Mouse (Mus musculus): ENCODE measurements around the gene Tifa.
"Not testable (repeated sequence)": the region's sequence is repeated elsewhere in the genome, so short reads cannot be mapped to it uniquely, and the experiment has no call there.

Tifa gene

DNA sequence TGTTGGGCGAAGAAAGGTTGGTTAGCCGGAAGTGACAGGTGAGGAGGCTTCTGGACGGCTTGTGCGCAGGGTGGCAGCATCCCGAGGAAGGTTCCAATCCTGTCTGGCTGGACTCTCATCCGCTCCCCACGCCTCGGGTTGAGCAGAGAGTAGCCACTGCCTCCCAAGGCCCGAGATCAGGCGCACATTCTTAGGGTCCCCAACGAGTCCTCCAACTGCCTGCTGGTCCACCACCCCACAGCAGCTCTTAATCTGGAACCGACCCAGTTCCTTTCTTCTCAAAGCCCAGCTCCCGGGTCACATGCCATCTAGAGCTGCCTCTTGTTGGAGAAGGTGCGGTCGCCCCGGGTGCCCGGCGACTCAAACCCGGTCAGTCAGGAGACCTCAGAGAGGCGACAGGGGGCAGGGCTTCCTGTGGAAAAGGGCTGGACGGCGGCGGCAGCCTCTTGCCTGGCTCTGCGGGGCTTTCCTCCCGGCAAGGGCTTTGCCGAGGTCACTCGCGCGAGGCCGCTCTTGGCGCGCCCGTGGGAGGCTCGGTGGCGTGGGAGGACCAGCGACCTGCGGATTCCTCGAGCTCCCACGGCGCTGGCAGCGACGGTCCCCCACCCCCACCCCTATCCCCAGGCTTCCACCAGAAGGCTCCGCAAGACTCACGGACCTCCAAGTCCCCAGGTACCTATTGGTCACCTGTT, at the start of gene Tifa:
Gene Tifa, plus strand, starts transcription at position 306 of the 692 bp plus-strand sequence.
- DNase-seq (ENCODE audit: low read depth) = peak; percentile 49

DNA sequence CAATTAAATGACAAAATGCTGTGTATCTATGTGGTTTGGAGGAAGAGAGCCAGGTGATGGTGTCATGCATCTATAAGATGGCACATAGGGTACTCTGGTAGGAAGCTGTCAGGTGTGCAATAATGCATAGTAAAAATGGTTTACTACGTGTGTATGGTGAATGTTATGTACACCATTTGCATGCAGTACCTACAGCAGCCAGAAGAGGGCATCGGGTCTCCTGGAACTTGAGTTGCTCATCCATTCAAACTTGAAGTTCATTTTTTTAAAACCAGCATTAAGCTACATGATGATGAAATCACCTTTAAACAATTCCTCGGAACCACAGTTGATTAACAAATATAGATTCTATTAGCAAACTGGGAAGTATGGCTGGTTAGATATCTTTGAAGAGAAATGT, 48.1 kb upstream of the Tifa start:
- DNase-seq (ENCODE audit: low read depth) = peak; percentile 28

DNA sequence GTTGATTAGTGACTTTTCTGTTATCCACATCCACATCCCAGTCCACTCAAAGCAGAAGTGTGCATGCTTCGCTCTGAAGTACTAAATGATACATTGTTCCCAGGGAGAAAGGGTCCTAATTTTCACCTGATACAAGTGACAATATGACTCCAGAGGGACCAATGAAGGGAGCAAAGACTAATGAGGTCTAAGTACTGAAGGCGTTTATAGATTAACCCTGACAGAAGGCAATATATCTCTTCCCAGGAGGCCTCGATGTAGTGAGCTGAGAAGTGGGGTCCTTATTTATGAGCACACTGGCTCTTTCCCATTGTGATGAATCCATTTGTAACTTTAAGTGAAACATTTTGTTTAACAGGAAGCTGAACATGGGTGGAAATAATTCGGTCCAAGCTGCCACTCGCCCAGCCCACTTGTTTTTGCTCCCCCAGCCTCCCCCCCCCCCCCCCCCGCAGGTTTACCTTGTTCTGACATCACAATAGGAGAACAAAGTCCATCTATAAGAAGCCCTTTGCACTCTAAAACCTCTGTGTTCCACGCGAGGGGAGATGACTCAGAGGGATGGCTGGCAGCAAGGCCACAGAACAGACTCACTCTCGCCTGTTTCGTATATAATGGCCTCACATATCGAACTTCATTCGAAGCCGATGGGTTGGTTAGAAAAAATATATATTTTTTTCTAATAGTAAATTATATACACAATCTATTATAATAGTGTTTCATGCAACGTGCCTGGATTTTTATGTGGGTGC, 45.8 kb upstream of the Tifa start:
- DNase-seq (ENCODE audit: low read depth) = no peak

DNA sequence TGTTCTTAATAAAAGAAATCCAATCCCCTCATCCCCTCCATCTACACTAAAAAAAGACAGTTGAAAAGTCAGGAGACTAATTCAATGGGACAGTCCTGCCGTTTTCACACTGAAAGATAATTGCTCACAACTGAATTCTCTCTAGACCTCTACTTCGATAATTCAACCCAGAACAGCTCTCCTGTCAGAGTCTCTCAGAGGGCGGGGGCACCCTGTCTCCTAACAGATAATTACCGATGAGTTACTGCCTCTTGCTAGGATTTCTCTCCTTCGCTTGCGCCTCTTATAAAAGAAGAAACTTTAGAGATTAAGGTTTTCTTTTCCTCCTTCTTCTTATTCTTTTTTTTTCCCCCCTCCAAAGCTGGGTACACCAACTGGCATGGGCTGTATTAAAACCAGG, 44.1 kb upstream of the Tifa start:
- no peak for DNase-seq (ENCODE audit: low read depth)

DNA sequence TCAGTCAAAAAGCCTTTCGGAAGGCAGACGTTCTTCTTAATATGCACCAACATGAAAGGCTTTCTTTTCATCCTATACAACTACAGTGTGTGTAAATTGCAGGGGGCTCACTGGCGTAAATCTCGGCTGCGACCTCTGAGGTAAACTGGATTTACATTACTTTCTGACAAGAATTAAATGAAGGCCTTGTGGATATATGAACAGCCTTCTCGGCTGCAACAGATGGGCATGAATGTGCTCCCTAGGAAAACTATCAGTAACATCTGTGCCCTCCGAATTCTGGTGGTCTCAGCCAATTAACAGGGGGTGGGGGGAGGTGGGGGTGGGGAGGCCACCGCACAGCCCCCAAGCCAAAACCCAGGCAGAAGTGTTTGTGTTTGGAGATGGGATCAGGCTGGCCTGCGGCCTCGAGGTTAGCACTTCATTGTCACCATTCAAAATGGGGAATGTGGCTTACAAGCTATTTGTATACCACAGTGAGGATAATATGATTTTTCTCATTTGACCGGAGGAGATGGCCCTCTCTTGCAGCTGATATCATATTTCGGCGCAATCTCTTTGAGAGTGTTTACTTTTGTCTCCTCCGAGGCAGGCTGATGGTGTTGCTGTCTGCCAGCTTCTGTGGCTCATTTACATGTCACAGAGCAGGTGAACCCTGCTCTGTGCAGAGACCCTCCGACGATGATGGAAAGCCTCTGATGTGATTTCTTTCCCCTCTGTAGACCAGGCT, 43.5 kb upstream of the Tifa start:
- DNase-seq (ENCODE audit: low read depth) = no peak

DNA sequence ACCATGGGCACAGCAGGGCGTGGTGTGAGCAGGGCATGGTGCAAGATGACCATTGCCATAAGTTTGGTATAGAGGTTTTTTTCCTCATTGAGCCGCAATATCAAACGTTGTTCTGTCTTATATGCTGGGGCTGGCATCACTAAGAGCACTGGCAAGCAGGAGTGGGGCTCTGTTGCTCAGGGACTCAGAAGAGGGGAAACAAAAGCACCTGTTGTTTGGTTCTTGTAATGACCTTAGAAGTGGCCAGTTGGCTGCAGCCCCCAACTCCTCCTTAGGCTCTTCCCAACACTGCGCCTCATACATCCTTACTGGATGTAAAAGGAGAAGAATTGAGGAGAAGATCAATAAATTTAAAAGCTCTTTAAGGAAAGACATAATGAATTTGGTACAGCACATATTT, 41.0 kb upstream of the Tifa start:
- no peak for DNase-seq (ENCODE audit: low read depth)

DNA sequence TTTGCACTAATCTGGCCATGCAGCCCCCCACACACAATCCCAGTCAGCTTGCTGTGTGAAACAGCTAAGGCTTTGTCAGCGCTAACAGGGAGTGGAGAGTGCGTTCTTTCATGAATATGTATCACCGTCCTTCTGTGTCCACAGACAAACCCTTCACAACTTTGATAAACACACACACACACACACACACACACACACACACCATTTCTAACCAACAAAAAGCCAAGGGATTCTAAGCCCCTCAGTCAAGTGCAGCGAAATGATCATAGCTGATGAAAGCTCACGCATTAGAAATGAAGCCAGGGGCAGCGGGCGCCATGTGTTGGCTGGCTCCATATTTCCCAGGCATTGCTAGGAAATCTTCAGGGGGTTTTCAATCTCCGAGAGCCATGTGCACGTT, 40.3 kb upstream of the Tifa start:
- no peak for DNase-seq (ENCODE audit: low read depth)

DNA sequence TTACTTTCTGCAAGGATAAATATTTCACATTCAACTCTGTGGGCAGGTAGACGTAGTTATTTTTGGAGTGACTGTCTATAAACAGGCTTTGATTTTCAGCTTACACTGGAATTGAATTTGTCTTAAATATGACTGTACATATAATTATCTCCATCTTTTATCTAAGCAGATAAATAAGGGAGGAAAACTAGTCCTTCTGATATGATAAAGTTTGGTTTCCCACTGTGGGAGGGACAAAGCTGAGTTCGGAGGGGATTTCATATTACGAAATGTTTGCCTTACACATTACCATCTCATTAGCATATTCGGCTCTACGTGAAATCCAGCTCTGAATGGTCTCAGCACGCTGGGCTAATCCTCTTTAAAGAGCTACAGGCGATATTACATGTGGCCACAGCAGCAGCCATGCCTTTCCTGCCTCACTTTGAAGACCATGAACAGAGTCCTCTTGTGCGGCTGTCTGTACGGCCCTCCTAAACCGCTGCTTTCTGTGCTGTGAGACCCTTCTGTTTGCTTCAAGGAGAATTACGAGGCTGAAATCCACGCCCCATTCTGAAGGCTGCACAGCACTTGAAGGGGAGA, 39.5 kb upstream of the Tifa start:
- DNase-seq (ENCODE audit: low read depth) = no peak

DNA sequence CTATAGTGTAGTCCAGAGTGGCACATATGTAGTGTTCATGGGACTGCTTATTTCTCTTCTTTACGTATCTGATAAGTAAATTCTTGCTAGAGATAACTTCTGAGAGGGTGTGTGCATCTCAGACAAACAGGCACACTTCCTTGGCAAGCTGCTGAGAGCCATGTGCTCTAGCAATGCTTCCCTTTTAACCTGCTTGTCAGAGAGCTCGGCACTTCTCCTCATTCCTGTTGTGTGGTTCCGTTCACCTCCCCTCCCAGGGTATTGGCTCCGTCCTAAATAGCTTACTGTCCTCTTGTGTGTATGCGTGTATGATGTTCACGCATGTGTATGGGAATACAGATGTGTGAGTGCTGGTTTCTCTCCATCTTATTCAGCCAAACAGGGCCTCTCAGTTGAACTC, 33.1 kb upstream of the Tifa start:
- no peak for DNase-seq (ENCODE audit: low read depth)

DNA sequence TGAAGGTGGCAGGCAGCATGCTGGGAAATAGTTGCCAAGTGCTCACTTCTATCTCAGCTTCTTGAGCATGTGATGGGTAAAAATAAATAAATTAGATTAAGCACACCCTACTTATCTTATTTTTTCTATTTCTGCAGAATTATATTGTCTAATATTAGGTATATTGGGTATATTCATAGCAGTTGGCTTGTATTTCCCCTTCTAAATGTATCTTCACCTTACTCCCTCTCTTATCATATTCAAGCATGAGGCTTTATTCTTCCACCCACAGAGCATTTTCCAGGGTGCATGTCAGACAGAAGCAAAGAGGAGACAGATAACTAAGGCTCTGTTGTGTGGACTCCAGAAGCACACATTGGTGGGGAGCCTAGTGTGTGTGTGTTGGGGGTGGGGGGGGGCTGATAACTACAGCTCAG, 31.7 kb upstream of the Tifa start:
- no peak for DNase-seq (ENCODE audit: low read depth)

DNA sequence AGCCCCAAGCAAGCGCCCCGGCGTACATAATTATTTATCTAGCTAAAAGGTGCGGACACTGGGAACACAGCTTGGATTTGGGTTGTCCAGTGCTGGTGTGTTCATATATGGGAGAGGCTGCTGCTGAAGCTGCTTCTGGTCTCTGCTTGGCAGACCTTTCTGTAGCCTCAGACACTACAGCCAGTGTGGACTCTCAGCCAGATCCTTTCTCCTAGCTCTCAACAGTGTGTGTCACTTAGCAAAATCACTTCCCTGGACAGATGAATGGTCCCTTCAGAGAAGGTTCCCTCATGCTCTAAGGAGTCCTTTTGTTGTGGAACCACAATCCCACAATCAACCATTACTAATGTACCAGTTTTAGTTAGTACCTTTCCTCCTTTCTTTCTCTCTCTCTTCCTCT, 30.8 kb upstream of the Tifa start:
- no peak for DNase-seq (ENCODE audit: low read depth)

DNA sequence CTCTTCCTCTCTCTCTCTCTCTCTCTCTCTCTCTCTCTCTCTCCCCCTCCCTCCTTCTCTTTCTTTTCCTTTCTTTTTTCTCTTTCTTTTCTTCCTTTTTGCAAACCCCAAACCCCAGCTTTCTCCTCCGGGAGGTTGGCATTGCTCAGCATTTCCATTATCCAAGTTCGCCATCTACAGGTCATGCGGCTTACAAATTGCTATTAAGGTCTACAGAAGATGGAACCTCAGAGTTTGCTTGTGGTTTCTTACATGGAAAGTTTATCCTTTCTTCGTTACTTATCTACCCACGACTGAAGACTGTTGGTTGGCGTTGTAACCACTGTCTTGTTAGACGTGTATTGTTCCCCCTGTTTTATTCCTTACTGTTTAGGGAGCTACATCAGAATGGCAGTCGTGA, 30.4 kb upstream of the Tifa start:
- DNase-seq (ENCODE audit: low read depth) = peak; percentile 53

DNA sequence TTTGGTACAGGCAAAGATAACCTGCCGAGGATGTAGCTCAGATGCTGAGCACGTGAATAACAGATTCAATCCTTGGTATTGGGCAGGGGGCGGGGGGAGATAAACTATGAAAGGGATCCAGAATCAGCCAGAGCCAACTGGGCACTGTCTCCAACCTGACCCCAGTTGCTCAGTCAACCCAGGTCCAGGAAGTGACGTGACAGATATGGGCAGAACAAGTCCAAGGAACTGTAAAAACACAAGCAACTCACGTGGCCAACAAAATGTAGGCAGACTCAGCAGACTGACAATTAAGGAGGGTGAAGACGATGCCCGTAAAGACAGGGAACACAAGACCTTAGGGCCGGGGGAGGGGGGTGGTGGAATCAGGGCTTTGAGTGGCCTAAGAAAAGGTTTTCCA, 27.2 kb upstream of the Tifa start:
- DNase-seq (ENCODE audit: low read depth) = no peak

DNA sequence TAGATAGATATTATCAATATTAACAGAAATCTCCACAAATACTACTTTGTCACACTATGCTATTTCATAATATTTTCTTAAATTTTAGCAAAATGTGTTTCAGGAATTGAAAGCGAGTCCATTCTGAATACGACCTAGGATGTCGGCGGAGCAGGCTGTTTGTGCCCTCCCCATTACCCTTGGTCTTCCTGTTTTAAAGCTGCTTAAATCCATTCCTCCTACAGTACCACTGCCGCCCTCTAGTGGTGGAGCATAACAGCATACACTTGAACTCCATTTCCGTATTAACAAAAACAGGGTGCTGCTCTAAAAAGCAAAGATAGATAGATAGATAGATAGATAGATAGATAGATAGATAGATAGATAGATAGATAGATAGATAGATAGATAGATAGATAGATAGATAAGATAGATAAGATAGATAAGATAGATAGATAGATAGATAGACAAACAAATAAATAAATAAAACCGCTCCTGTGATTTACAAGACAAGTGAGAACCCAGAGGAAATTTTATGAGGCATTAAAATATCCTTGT, 26.5 kb upstream of the Tifa start:
- DNase-seq (ENCODE audit: low read depth) = peak; percentile 92

DNA sequence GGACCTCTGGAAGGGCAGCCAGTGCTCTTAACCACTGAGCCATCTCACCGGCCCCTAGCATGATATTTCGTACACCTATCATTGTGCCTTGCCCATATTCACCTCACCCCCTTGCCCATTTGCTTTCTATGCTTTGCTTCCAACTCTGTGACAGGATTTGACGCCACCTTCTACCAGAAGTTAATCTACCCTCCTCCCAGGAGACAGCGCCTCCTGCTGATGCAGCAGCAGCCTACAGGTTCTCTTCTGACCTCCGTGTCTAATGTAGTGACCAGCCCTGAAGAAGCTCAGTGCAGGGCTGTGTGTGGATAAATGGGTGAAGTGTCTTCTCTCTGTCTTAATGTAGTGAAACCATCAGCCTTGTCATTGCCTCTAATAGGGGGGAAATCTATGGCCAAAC, 25.1 kb upstream of the Tifa start:
- DNase-seq (ENCODE audit: low read depth) = no peak

DNA sequence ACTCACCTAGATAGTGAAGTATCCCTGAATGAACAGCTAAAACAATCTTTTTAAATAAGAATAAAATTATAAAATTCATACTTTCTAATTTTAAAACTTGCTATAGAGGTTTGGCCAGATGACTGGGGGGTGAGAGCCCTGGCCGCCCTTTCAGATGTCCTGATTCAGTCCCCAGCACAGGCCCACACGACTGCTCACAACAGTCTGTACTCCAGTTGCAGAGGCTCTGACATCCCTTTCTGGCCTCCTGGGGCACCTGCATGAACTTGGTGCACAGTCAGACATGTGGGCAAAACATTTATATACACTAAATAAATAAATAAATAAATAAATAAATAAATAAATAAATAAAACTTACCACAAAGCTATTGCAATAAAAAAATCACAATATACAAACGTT, 23.6 kb upstream of the Tifa start:
- no peak for DNase-seq (ENCODE audit: low read depth)

DNA sequence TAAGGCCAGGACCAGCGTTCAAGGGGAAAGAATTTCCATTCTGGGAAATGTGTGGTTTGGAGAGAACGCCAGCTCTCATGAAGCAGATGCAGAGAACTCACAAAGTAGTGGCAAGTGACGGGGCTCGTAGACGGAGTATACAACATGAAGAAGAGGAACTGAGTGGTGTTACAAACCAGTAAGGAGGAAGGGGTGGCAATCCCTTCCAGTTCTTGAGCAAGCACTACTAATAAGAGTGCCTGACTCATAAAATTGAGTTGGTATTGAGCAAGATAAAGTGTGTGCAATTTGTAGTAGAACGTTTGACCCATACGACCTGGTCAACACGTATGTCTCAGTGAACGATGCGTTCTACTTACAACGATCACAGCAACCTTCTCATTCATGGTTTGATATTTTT, 20.5 kb upstream of the Tifa start:
- no peak for DNase-seq (ENCODE audit: low read depth)

DNA sequence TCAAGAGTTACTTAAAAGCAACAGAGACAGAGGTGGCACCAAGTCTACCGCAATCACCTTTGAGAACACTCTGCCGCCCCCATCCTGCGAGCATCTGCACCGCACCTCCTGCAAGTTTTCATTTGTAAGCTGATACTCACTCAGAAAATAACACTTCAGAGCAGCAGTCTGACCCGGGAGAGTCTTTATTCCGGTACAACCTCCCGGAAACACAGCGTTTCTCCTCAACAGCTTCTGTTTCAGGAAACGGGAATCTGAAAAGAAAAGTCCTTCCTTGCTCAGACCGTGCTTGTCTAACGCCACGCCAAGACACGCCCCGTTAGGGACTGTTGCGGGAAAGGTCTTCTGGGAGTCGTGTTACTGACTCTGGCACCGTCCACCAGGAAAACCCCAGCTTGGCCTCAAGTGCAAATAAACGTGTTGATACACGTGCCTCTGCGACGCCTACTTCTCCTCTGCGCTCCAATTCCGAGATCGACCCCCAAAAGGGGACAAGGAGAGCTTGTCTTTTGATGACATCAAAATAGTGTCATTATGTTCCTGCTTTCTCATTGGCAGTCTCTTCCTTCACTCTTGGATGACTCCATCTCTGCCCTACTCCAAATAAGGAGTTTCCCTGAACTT, 9.5 kb upstream of the Tifa start, which contains the start of gene Alpk1:
Gene Alpk1, minus strand, starts transcription at position 507 of the 624 bp plus-strand sequence.
- peak; percentile 75 for DNase-seq (ENCODE audit: low read depth)

DNA sequence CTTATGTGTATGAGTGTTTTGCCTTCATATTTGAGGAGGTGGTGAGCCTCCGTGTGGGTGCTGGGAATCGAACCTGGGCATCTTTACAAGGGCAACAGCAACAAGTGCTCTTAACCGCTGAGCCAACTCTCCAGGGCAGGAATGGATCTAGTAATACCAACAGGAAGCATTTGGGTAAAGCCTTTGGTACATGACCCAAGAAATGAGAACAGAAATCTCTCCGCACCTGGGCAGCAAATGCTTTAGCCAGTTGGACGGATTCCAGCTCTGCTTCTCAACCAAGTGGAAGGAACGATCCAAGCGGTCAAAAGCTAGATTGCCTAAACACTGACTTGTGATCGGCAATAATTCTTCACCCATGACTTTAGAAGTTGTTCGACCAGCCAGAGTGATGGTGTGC, 8.7 kb upstream of the Tifa start:
- DNase-seq (ENCODE audit: low read depth) = no peak

DNA sequence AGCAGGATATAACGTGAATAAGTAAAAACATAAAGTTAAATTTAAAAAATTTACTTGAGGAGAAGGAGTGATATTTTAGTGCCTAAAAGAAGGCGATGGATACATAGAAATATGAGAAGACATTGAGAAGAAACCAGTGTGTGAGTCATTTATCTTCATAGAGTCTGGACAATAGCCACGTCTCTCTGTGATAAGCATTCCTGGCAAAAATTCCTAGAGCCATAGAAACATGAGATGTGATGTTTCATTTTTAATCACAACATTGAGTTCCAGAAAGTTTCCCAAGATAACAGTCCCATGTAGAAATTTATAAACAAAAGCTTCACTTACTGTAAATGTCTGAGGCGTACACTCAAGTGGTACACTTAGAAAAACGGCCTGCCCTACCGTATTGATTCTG, 6.7 kb upstream of the Tifa start:
- DNase-seq (ENCODE audit: low read depth) = no peak

DNA sequence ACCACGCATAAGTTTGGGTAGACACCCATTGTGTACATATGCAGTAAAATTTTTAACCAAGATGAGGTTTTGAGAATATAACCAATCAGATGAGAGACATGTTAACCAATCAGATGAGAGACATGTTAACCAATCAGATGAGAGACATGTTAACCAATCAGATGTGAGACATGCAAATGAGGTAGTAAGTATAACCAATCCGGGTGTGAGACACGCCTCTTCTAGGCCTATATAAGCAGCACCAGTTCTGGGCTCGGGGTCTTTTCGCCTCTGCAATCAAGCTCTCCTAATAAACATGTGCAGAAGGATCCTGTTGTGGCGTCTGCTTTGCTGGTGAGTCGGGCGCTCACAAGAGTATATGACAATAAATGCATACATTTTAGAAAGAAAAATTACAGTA, 5.9 kb upstream of the Tifa start:
- not testable (repeated sequence) for DNase-seq (ENCODE audit: low read depth)

DNA sequence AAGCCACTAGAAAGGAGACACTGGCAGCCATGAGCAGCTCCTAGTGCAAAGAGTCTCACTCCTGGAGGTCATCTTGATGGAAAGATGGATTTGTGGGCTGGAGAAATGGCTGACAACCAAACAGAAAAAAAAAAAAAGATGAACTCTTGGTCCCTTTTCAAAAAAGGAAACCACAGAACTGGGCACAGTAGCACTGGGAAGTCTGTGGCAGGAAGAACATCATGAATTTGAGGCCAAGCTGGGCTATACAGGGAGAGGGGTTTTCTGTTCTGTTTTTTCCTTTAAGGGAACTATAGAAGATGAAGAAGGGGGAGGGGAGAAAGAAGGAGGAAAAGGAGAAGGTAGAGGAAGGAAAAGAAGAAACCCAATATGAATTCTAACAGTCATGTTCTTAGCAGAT, 2.6 kb upstream of the Tifa start:
- no peak for DNase-seq (ENCODE audit: low read depth)

Measured in induced T-regulatory cell, adult 2 months (primary cell).